Mouse (Mus musculus): Measurements from ENCODE around the gene Olfr1240.

Gene Olfr1240

GRCm38 (mm10) chr2:89442900-89443299, at the start of gene Olfr1240:
Olfr1240 (minus strand) TSS chr2:89443000.
- no peak for DNase-seq (ENCODE audit: low spot score)

- no peak for DNase-seq (ENCODE audit: low spot score)
Measured at GRCm38 (mm10) chr2:89487026-89487425, 44.2 kb upstream of the Olfr1240 start, which contains the start of gene Olfr1241. Olfr1241 (minus strand) TSS chr2:89487126.

GRCm38 (mm10) chr2:89420307-89420706, 22.5 kb downstream of the Olfr1240 start, which contains the start of gene Olfr1239:
Olfr1239 (minus strand) TSS chr2:89420407.
- DNase-seq (ENCODE audit: low spot score) = no peak

GRCm38 (mm10) chr2:89414557-89414956, 28.2 kb downstream of the Olfr1240 start:
- no peak for DNase-seq (ENCODE audit: low spot score)

- no peak for DNase-seq (ENCODE audit: low spot score)
Measured at GRCm38 (mm10) chr2:89409576-89409975, 33.2 kb downstream of the Olfr1240 start, which contains the start of gene Olfr1238. Olfr1238 (minus strand) TSS chr2:89409676.

GRCm38 (mm10) chr2:89400882-89401281, 41.9 kb downstream of the Olfr1240 start:
- no peak for DNase-seq (ENCODE audit: low spot score)
